Mouse (Mus musculus) lung, embryonic 14.5 days (tissue): ENCODE measurements around the gene Kcnd3. TPM values are rescaled to one million over a fixed set of nuclear protein-coding genes. Genes with fewer than 3 reads are reported as not detected.

Experiments used
- ATAC-seq: fragments of 200-750 bp; cut with Nextera tagmentation; 2 replicates; pipeline ENCODE4 v1.8.0; 2017; ENCODE audit warnings: mild to moderate bottlenecking, moderate TSS enrichment, moderate library complexity; ENCODE audit not compliant: insufficient read depth
- DNase-seq: peaks from one replicate; pipeline ENCODE4 v3.0.0-alpha.2; 2015
- H3K27ac ChIP-seq: fragments of 300-500 bp; sonication (generic); 2 replicates; pipeline ENCODE4 v1.5.1; 2014; ENCODE audit warnings: low read depth, mild to moderate bottlenecking, moderate library complexity
- H3K27me3 ChIP-seq: fragments of 300-500 bp; sonication (generic); 2 replicates; pipeline ENCODE4 v1.6.1; 2014; ENCODE audit warnings: low read length, control low read depth; ENCODE audit not compliant: insufficient read depth
- H3K36me3 ChIP-seq: fragments of 300-500 bp; sonication (generic); 2 replicates; pipeline ENCODE4 v1.6.1; 2014; ENCODE audit warnings: control low read depth; ENCODE audit not compliant: insufficient read depth
- H3K4me1 ChIP-seq: fragments of 300-500 bp; sonication (generic); 2 replicates; pipeline ENCODE4 v1.6.1; 2014; ENCODE audit warnings: antibody characterized with exemption, control low read depth; ENCODE audit not compliant: insufficient read depth
- H3K4me2 ChIP-seq: fragments of 300-500 bp; sonication (generic); 2 replicates; pipeline ENCODE4 v1.6.1; 2014; ENCODE audit warnings: mild to moderate bottlenecking
- H3K4me3 ChIP-seq: fragments of 300-500 bp; sonication (generic); 2 replicates; pipeline ENCODE4 v1.5.1; 2014; ENCODE audit warnings: low read depth, low read length
- H3K9ac ChIP-seq: fragments of 300-500 bp; sonication (generic); 2 replicates; pipeline ENCODE4 v1.6.1; 2014
- H3K9me3 ChIP-seq: fragments of 300-500 bp; sonication (generic); 2 replicates; pipeline ENCODE4 v1.6.1; 2016; ENCODE audit warnings: low read depth, low read length, control low read depth
- CTCF ChIP-seq: IDR thresholded peaks from 2 replicates; pipeline ENCODE4 v1.5.1; 2016; ENCODE audit warnings: antibody characterized with exemption, low read depth
- WGBS: fragments of 180-500 bp; shearing (Covaris S2); extraction: QIAGEN DNeasy Blood & Tissue Kit; methylation state at CpG from one replicate; pipeline ENCODE4 v1.1.7; 2014; 5-methylcytosine and 5-hydroxymethylcytosine counted together
- polyA plus RNA-seq: library from polyadenylated mRNA; unstranded; fragments of >200 nt; fragmentation: Nextera tagmentation; extraction: Ambion mirVana; gene quantifications from 2 replicates; pipeline ENCODE4 v1.2.1, GENCODE M21; 2014

Kcnd3 gene
- polyA plus RNA-seq, 1 experiment from 2014 or later = 0.50 TPM

GRCm38 (mm10) chr3:105506592-105506991 is 54.5 kb downstream of the Kcnd3 start:
- no peak for TF ChIP-seq CTCF
- Histone ChIP-seq H3K4me1 (no peaks in the 10 kb centered on the region), H3K4me2 (no peak overlapping the region), H3K27me3 (no peaks in the 10 kb centered on the region), H3K9ac (no peak overlapping the region), H3K9me3 (no peaks in the 10 kb centered on the region), H3K4me3 (no peak overlapping the region), H3K36me3 (no peaks in the 10 kb centered on the region), H3K27ac (no peak overlapping the region)
- ATAC-seq (no peak), DNase-seq (no peak)
- WGBS = 80% methylated on average over 4 of the region's 4 CpGs

DNA sequence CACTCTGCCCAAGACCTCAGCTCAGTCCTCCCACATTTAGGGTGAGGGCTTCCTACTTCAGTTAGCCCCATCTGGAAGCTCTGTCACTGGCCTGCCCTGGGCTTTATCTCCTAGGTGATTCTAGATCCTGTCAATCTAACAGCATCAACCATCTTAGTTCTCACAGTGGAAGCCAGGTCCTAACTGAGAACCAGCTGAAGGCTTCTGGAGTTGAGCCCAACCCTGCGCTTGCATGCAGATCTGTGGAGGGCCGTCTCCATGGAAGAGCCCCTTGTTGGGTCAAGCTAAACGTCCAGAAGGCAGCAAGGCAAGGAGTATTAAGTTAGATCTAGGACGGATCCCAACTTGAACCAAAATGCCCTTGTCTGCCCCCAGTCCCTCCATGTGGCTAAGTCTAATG is 57.2 kb downstream of the Kcnd3 start:
- Histone ChIP-seq H3K4me3 (no peak overlapping the region), H3K9me3 (no peaks in the 10 kb centered on the region), H3K9ac (no peak overlapping the region), H3K4me1 (no peaks in the 10 kb centered on the region), H3K27me3 (no peaks in the 10 kb centered on the region), H3K27ac (no peak overlapping the region), H3K4me2 (no peak overlapping the region), H3K36me3 (no peaks in the 10 kb centered on the region)
- DNase-seq = no peak
- TF ChIP-seq CTCF = no peak
- ATAC-seq = no peak
- WGBS = 70% methylated on average over 4 of the region's 4 CpGs

- Histone ChIP-seq H3K9ac (no peak overlapping the region), H3K9me3 (no peaks in the 10 kb centered on the region), H3K4me3 (no peak overlapping the region), H3K27me3 (no peaks in the 10 kb centered on the region), H3K36me3 (no peaks in the 10 kb centered on the region), H3K4me2 (no peak overlapping the region), H3K4me1 (no peaks in the 10 kb centered on the region), H3K27ac (no peak overlapping the region)
- WGBS = 36% methylated on average over 2 of the region's 2 CpGs
- ATAC-seq = peak; percentile 84
- no peak for TF ChIP-seq CTCF
- peak; percentile 11 for DNase-seq
These were observed 59.7 kb downstream of the Kcnd3 start for GRCm38 (mm10) chr3:105511836-105512235.

DNA sequence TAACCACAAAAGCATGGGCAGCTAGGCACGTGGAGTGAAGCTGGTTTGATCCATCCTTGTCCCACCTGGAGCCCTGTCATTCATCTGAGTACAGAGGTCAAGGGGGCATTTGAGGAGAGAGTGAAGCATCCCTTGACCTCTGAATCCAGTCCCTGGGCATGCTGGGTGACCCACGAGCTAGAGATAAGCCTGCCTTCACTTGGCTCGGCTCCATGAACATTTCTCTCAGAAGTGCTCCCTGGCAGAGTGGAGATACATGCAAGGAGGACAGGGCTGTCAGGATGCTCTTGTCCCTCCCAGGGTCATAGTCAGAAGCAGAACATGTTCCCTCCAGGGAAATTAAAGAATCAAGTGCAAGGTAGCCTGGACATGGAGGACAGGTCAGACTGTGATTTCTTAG is 62.1 kb downstream of the Kcnd3 start:
- Histone ChIP-seq H3K36me3 (no peaks in the 10 kb centered on the region), H3K4me1 (no peaks in the 10 kb centered on the region), H3K9ac (no peak overlapping the region), H3K27me3 (no peaks in the 10 kb centered on the region), H3K9me3 (no peaks in the 10 kb centered on the region), H3K4me3 (no peak overlapping the region), H3K27ac (no peak overlapping the region), H3K4me2 (no peak overlapping the region)
- TF ChIP-seq CTCF = no peak
- DNase-seq = no peak
- WGBS = 27% methylated on average over 3 of the region's 3 CpGs
- ATAC-seq = no peak

DNA sequence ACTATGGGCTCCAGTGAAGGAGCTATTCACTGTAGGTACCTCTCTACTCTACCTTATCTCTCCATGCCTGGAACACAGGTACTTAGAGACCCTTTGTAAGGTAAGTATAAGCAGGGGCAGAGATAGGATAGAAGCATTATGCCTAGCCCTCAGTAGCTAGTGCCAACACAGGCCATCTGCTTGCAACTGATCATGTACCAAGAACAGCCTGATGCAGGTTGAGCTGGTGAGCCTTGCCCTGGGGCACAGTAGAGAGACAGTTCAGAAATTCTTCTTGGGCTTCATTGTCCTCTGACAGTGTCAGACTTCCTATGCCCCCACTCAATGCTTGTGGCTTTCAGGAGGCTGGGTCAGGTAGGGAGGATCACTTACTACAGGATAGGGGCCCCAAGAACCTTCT is 62.9 kb downstream of the Kcnd3 start:
- H3K4me1 ChIP-seq = no peaks in the 10 kb centered on the region
- no peak overlapping the region for H3K4me2 ChIP-seq
- TF ChIP-seq CTCF = no peak
- no peak for DNase-seq
- no peak overlapping the region for H3K4me3 ChIP-seq
- H3K9me3 ChIP-seq = no peaks in the 10 kb centered on the region
- no peaks in the 10 kb centered on the region for H3K27me3 ChIP-seq
- no peaks in the 10 kb centered on the region for H3K36me3 ChIP-seq
- ATAC-seq = no peak
- no peak overlapping the region for H3K9ac ChIP-seq
- H3K27ac ChIP-seq = no peak overlapping the region

GRCm38 (mm10) chr3:105515640-105516039 is 63.5 kb downstream of the Kcnd3 start:
- DNase-seq (peak; percentile 19), ATAC-seq (no peak)
- Histone ChIP-seq H3K9ac (no peak overlapping the region), H3K27ac (no peak overlapping the region), H3K4me3 (no peak overlapping the region), H3K36me3 (no peaks in the 10 kb centered on the region), H3K4me2 (no peak overlapping the region), H3K4me1 (no peaks in the 10 kb centered on the region), H3K27me3 (no peaks in the 10 kb centered on the region), H3K9me3 (no peaks in the 10 kb centered on the region)
- 75% methylated on average over 1 of the region's 1 CpGs for WGBS
- peak; percentile 43 for TF ChIP-seq CTCF

DNA sequence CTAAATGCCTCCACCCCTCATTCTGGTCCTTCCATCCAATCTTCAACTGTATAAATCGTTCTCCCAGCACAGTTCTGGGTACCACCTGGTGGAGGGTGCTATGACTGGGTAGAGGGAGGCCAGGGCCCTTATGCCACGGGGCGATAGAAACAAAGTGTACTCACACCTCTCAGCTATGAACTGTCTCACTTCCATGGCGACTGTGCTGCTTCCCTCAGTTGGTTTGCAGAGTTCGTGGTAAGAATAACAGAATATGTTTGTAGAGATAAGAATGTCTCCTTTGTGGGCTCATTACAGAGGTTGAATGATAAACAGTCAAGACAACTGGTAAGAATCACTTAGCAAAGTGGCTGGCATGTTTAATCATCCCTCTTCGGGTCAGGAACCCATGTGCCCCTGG is 68.3 kb downstream of the Kcnd3 start:
- H3K36me3 ChIP-seq = no peaks in the 10 kb centered on the region
- H3K4me1 ChIP-seq = no peaks in the 10 kb centered on the region
- H3K27ac ChIP-seq = no peak overlapping the region
- no peaks in the 10 kb centered on the region for H3K9me3 ChIP-seq
- H3K4me3 ChIP-seq = no peak overlapping the region
- no peak overlapping the region for H3K9ac ChIP-seq
- H3K27me3 ChIP-seq = no peaks in the 10 kb centered on the region
- DNase-seq (no peak), ATAC-seq (no peak)
- 42% methylated on average over 6 of the region's 6 CpGs for WGBS
- no peak overlapping the region for H3K4me2 ChIP-seq
- no peak for TF ChIP-seq CTCF

GRCm38 (mm10) chr3:105521178-105521631 is 69.1 kb downstream of the Kcnd3 start:
- no peaks in the 10 kb centered on the region for H3K4me1 ChIP-seq
- peak; percentile 9 for DNase-seq
- no peak for ATAC-seq
- H3K27me3 ChIP-seq = no peaks in the 10 kb centered on the region
- no peak overlapping the region for H3K9ac ChIP-seq
- H3K4me2 ChIP-seq = no peak overlapping the region
- no peak overlapping the region for H3K4me3 ChIP-seq
- no peak for TF ChIP-seq CTCF
- H3K36me3 ChIP-seq = no peaks in the 10 kb centered on the region
- 56% methylated on average over 12 of the region's 12 CpGs for WGBS
- no peak overlapping the region for H3K27ac ChIP-seq
- H3K9me3 ChIP-seq = no peaks in the 10 kb centered on the region
